Mouse (Mus musculus) left cerebral cortex, postnatal 14 days (tissue): ENCODE measurements around the gene Wscd1. TPM values are rescaled to one million over a fixed set of nuclear protein-coding genes. Genes with fewer than 3 reads are reported as not detected.

ENCODE experiments used
- DNase-seq, 2 experiments: peaks; one replicate each; pipeline ENCODE4 v3.0.0; 2021 to 2022; ENCODE audit warnings: low spot score in 2 of 2, mixed read lengths in 1 of 2
- intact Hi-C: fragments of 180-260 bp; cut with DNase I; formaldehyde crosslinking; loops from one replicate; pipeline ENCODE4 v1.15.1; 2025
- total RNA-seq, 2 experiments: library from RNA; stranded (reverse); gene quantifications; 2 replicates each; pipeline ENCODE4 v1.2.3; 2021

The Wscd1 gene
- total RNA-seq, 2 experiments from 2014 or later: 55.1 to 61.9 TPM

DNA sequence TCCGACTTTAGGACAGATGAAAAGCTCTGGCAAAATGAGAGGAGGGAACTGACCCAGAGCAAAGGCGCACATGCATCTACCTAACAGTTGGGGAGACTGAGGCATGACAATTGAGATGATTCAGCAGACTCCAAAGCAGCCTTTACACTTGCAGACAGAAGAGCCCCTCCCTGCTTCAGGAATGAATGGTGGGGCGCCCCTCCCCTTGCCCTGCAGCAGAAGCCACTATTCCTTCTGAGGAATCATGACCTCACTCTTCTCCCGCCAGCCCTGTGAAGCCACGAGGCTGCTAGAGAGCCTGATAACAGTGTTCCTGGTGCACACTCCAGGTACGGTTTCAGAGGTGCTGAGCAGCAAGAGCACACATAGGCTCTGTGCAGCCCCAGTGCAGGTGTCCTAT, 15.6 kb downstream of the Wscd1 start:
- DNase-seq: no peak
- intact Hi-C loops: no loop called here

DNA sequence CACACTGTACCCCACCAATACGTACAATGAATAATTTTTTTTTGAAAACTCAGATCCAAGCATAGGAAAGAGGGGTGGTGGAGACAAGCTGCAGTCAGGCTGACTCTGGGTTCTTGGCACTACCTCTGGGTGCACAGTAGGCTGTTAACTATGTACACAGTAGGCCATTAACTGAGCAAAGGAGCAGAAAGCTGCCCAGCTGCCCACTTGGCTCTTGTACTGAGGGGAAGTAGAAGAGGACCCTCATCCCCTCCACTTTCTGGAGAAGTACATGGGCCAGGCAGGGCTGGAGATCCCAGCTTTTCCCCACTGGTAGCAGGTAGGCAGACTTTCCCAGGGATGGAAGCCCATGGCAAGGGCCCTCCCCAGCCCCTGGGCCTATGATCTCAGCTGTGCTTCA, 16.7 kb downstream of the Wscd1 start:
- no peak for DNase-seq
- intact Hi-C loops: no loop called here

DNA sequence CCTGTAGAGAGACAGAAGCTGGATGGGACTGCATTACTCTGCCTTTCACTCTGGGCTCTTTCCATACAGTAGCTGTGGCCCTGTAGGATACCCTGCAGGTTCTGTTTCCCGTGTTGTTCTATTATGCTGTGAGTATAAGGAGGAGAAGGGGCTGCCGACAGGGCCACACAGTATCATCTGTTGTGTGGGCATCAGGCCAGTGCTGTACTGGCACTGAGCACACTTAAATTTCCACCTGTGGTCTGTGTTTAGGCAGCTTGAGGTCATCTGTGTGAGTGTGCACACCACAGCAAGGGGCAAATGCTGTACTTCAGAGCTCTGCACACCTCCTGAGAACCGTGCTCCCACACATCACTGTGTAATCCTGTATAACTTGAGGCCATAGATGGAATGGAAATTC, 18.0 kb downstream of the Wscd1 start:
- intact Hi-C loops: no loop called here
- DNase-seq: no peak

DNA sequence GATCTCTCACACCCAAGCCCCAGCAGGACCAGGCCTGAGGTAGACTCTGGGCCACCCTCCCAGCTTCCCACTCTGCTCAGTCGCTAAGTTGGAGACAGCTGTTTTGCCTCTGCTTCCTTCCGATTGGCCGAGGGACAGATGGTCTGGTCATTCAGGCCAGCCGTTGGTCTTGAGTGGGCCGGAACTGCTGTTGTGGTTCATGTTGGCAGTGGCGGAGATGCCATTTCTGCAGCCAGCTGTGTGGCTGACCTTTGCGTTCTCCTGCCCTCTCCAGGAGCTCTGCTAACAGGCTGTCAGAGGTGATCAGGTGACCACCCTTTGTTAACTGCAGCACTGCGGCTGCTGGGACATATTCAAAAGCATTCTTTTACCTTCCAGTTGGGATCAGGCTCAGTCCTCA, 20.0 kb downstream of the Wscd1 start:
- no peak for DNase-seq
- intact Hi-C loops: loop anchor here (2.0 to 10.0 kb wide), 2 partner anchors 19 to 95 kb away; no protein-coding TSS in a partner anchor

DNA sequence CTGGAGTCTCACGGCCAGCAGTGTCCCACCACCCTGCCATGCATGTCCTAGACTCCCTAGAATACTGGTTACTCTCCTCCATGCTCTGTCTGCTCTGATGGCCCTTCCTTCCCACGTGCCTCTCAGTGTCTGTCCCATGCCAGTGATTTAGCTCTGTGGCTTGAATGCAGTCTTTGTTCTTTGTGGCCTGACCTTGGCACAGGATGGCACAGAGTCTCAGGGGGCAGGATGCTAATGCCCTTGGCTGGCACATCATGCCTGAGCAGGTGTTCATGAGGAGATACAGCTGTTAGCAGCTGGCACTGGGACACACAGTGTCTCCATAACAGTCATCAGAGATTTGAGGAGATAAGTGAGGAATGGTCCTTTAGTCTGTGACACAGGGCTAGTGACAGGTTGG, 20.8 kb downstream of the Wscd1 start:
- DNase-seq: no peak
- intact Hi-C loops: loop anchor here (2.0 to 10.0 kb wide), 2 partner anchors 20 to 96 kb away; no protein-coding TSS in a partner anchor

DNA sequence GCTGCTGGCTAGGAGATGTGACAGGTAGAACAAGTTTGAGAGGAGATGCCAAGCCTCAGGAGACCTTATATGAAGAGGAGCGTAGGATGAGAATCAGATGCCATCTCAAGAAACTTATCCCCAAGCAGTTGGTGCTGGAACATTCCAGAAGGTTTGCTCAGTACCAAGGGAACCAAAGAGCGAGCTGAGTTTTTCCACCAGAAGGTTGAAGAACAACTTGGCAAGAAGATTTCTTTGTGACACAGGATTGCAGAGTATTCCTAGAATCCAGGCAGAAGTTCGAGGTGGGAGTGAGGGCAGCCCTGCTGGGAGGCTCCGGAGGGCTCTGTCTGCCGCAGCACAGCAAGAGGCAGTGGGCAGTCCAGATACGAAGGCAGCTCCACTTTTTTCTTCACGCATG, 21.4 kb downstream of the Wscd1 start:
- intact Hi-C loops: loop anchor here (2.0 to 10.0 kb wide), 2 partner anchors 20 to 96 kb away; no protein-coding TSS in a partner anchor
- DNase-seq: peak; percentile 29 to 83

DNA sequence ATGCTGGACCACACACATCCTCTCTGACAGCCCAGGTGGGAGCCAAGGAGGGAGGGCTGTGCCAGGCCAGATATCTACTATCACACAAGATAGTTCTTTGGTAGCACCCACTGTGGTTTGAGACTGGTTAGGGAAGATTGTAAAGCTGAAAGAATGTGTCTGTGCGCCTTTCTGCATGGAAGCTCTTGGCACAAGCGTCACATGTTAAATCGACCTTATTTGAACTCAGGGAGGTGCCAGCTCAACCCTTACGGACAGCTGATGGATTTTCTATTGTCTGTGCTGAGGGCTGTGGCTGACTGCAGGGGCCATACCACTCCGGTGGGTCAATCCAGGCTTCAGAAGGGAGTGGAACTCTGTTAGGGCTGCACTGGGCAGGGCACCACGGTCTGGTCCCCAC, 22.3 kb downstream of the Wscd1 start:
- no peak for DNase-seq
- intact Hi-C loops: loop anchor here (10.0 kb wide), 1 partner anchor 97 kb away; no protein-coding TSS in a partner anchor

DNA sequence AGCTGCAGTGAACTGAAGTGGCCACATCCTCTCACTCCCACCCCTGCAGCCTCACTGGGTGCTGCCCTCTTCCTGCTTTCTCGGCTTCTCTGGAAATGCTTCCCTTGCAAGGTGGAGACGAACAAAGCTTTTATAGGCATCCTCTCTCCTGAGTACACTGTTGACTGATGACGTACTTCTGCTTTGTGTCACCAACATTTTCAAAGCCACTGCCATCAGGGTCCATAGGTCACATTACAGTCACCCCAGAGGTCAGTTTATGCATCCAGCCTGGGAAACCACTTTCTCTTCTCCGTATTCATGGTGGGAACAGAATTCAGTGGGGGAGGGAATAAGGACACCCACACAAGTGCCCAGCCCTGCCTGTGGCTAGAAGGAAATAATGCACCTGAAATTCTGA, 23.1 kb downstream of the Wscd1 start:
- intact Hi-C loops: loop anchor here (10.0 kb wide), 1 partner anchor 98 kb away; no protein-coding TSS in a partner anchor
- no peak for DNase-seq

DNA sequence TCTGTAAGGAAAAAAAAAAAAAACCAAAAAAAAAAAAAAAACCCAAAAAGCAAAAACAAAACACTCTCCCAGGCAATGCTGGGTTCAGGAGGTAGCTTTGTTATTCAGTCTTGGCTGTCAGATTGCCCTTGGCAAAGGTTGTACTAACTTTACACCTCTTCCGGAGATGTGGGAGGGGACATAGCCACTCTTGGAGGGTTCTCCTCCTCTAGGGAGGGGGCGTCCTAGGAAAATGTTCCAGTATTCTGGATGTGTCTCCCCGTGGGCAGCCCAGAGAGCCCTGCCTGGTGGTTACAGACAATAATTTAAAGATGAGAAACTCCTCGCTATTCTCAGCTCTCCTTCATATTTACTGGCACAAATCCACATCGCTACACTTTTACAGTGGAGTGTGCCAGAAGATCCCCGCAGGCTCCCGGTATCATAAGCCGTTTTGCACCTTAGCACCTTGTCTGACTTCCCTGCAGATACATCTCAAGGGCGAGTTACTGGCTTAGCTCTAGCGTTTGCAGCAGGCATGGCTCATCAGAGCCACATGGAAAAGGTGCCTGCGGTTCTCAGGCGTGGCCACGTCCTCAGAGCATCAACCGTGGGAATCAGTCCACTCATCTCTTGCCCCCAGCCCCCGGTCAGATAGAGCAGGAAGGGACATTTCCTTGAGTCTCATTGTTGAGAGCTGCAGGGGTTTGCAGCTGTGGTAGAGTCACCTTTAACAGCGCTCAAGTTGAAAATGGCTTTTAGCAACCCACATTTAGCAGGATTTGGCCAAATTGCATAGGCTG, 24.5 kb downstream of the Wscd1 start:
- intact Hi-C loops: loop anchor here (10.0 kb wide), 1 partner anchor 99 kb away; no protein-coding TSS in a partner anchor
- DNase-seq: peak; percentile 32 to 66

DNA sequence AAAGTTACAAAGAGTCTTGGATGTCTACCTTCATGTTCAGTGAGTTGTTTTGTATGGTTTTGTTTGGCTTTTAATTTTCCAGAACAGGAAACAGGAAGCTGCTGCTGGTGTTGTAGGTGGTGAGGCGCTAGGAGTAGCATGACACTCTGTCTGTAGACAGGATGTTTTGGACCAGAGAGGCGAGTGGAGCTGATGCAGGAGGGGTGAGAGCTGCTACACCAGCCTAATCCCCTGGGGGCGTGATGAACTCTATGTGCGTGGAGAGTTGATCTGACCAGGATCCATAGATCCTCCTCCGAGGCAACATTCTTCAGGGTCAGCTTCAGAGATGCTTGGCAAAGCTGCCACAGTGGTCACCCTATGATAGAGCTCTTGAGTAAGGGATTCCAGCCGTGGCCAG, 25.3 kb downstream of the Wscd1 start:
- no peak for DNase-seq
- intact Hi-C loops: loop anchor here (10.0 kb wide), 1 partner anchor 100 kb away; no protein-coding TSS in a partner anchor

DNA sequence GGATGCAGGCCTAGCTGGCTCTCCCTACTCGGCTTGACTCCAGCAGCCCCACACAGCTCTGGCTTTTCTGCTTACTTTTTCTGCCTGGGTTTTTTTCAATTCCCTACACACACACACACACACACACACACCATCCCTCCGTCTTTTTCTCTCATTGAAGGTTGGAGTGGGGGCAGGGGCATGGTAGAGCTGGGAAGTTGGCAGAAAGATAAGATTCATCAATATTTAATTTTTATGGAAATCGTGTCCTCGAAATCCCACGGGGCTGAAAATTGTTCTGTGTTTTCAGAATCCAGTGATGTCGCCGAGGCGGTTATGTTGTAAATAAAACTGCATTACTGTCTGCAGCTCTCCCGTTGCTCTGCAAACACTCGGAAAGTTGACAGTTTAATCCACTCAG, 29.9 kb downstream of the Wscd1 start:
- peak in 1 of 2 experiments; percentile 23 for DNase-seq
- intact Hi-C loops: loop anchor here (10.0 kb wide), 1 partner anchor 105 kb away; no protein-coding TSS in a partner anchor

DNA sequence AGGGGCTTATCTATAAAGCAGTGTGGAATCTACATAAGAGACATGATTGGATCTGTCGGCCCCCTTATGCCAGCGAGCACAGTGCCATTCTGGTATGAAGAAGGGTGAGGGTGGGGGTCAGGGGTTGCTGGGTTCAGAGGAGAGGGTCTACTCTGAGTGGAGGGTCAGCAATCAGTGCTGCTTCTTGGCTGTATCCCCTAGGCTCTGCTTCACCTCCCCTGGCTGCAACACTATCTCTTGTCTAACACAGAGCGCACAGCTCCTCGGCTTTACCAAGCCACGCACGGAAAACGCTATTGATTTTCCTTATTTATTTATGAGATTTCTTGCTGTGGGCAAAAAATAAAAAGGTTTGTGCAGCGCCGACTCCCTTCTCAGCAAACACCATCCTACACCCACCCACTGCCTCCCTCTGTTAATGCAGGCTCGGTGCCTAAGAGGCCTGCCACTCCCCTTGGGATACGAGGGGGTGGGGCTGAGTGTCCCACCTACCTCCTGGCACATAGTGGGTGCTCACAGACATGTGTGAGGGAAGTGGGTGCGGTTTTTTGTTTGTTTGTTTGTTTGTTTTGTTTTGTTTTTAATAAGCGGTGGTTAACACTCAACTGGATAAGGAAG, 32.1 kb downstream of the Wscd1 start:
- DNase-seq: no peak
- intact Hi-C loops: no loop called here

DNA sequence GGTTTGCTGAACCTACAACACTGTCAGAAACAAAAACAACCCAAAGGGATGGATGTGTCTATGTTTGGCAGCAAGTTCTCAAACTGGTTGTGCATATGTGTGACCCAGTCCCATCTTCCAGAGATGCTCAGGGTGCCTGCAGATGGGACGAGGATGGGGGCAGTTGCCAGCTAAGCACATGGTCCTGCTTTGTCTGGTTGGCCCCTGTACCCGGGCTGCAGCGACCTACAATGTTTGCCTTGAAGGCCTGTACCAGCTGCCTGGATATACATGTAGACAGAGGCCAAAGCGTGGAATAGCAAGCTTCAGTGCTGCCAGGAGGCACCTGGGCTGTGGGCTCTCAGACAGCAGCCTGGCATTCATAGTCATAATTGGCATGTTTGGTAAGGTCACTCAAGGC, 35.8 kb downstream of the Wscd1 start:
- intact Hi-C loops: no loop called here
- DNase-seq: no peak

DNA sequence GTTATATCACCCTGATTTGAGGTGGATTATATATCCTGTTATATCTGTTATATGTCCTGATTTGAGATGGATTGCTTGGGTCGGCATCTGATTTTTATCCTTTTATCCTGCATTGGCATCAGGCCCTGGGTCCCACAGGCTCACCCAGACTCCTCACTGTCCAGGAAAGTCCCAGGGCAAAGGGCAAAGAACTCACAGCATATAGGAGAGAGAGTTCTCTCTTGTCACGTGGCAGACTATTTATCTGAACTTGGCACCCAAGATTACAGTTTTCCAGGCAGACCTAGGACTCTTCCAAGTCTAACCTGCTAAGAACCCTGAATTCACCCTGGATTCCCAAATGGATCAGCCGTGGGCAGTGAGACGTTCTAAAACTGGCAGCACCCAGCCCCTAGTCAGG, 38.5 kb downstream of the Wscd1 start:
- intact Hi-C loops: no loop called here
- DNase-seq: no peak

DNA sequence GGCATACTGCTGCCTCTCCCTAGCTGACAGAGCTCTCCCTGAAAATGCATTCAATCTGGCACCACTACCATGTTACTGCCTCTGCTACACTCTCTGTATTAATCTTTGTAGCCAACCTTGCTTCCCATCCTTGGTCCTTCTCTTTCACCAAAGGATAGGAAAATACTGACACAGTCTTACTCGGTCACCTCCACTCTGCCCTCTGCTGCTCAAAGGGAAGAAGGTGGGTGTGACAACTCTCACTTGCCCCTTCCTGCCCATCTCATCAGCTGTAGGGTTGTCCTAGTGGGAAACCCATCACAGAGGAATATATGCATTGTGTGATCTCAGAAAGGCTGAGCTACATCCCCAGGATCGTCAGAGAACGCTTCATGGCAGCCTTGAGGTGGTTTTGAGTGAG, 40.5 kb downstream of the Wscd1 start:
- no peak for DNase-seq
- intact Hi-C loops: no loop called here

DNA sequence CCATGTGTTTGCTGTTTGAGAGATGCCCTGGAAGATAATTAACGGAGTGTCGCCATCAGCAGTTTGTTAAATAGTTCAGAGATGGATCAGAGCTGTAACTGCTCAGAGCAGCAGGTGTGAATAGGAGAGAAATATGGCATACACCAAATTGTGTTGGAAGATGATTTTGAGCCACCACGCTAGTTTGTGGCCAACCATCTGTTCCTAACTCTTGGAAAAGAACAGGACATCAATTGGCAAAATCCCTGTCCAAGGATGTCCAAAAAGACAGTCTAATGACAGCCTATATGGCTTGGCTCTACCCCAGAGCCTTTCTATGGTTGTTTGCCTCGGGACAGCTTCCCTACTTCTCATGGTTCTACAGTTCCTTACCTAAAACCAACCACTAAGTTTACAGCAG, 49.5 kb downstream of the Wscd1 start:
- intact Hi-C loops: no loop called here
- DNase-seq: no peak

DNA sequence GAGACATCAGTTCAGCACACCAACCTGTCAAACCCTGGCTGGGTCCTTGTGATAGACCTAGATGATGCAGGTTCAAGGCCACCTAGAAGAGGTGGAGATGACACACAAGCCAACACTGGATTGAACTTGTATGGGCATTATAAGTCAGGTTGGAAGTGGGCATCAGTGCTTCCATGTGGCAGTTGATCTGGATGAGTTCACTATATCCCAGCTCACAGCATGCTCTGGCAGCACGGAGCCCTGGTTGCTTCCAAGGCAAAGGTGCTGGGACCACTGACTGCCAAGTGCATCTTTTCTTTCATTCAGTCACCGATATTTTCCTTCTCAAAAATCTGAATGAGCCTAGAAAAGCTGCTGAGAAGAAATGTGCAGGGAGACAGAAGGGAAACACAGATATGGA, 58.8 kb downstream of the Wscd1 start:
- DNase-seq: no peak
- intact Hi-C loops: no loop called here

DNA sequence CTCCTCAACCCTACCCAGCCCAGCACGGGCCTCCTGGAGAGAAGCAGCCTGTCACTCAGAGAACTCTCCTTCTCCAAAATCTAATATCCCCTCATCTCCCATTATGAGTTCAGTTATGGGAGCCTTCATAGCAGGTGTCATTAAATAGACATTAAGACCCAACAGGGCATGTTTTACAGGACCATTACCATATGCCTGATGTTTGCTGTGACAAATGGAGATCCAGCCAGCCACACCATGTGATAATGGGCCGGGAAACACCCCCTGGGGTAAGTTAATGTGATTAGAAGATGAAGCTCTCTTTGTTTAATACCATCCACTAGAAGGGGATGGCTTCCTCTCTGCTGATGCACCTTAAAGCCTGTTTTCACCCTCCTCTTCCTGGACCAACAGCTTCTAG, 62.1 kb downstream of the Wscd1 start:
- no peak for DNase-seq
- intact Hi-C loops: no loop called here

DNA sequence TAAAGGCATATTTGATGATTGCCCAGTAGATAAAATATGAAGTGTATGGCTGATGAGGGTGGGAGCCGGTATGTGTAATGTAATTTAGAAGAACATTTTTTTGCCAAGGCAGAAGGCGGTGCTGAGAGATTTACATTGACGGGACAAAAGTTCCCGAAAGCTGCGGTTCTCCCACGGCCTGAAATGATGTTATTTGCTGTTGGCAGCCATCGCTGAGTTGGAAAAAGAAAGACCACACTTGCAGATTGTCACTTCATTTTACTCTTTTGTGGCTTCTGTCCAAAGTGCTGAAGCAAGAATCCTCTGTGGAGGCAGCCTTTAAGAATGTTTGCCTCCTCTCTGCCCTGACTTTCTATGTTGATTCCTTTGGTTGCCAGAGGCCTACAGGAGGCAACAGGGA, 63.2 kb downstream of the Wscd1 start:
- intact Hi-C loops: no loop called here
- DNase-seq: peak; percentile 39 to 67

DNA sequence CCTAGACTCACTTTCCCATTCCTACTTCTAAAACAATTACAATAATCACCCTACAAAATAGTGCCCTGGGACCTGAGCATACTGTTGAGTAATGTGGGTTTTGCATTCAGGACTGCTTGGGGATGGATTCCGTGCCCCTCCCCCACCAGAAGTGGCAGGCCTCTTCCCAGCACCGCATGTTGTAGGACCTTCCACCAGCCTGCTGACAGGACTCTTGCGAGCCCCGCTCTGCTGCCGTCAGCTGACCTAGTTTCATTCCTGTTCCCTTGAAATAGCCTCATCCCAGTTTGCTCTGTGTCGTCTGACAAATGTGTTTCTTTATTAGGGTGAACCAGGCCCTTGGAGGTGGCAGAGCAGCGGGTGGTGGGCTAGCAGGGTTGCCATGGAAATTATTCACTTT, 64.8 kb downstream of the Wscd1 start:
- peak in 1 of 2 experiments; percentile 28 for DNase-seq
- intact Hi-C loops: no loop called here

DNA sequence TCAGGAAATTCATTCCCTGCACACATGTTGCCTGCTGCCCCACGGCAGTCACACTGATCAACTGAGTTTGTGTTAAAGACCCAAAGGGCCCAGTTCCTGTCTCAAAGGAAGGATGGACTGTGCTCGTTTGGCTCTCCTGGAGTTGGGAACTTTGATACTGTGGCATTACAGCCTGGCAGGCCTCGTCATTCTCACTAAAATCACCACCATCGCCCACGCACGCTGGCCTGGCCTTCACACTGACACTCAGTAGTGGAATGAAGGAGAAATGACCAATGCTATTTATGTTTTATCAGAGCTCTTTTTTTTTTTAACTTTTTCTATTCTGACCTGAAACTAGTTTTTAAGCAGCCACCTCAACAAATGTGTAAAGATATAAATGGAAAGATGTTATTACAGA, 65.6 kb downstream of the Wscd1 start:
- intact Hi-C loops: no loop called here
- no peak for DNase-seq
